Mouse (Mus musculus) thymus, adult 18-20 months (tissue): Measurements from ENCODE around the gene Hid1.

ENCODE experiments used
- DNase-seq, 2 experiments: peaks; one replicate each; pipeline ENCODE4 v3.0.0; 2022; ENCODE audit warnings: mixed read lengths in 2 of 2

The Hid1 gene

GRCm38 (mm10) chr11:115335223-115335622 is 32.3 kb downstream of the Hid1 start:
- DNase-seq = no peak

DNA sequence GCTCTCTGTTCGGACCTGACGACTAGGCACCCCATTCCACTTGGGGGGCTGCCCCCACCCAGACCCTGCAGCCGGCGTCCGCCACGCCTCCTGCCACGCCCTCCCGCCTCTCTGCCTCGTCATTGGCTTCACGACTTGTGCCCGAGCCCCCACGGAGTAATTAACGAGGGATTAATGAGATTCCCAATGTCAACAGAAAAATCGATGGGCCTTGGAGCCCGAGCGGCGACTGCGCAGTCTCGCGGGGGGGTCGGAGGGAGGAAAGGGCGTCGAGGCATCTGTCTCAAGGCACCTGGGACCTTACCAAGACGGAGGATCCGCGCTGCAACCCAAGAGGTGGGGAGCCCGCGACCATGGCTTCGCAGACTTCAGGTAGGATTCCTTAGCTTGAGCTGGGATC is 33.0 kb downstream of the Hid1 start, which contains the start of gene Otop3:
TSS of gene Otop3 (plus strand) at position 201 of the 400 bp plus-strand sequence.
- no peak for DNase-seq

- DNase-seq = no peak
Observed at GRCm38 (mm10) chr11:115329339-115329738, 38.2 kb downstream of the Hid1 start.

- no peak for DNase-seq
Observed at GRCm38 (mm10) chr11:115326730-115327129, 40.8 kb downstream of the Hid1 start.

- no peak for DNase-seq
Observed at GRCm38 (mm10) chr11:115323354-115323753, 44.2 kb downstream of the Hid1 start.

DNA sequence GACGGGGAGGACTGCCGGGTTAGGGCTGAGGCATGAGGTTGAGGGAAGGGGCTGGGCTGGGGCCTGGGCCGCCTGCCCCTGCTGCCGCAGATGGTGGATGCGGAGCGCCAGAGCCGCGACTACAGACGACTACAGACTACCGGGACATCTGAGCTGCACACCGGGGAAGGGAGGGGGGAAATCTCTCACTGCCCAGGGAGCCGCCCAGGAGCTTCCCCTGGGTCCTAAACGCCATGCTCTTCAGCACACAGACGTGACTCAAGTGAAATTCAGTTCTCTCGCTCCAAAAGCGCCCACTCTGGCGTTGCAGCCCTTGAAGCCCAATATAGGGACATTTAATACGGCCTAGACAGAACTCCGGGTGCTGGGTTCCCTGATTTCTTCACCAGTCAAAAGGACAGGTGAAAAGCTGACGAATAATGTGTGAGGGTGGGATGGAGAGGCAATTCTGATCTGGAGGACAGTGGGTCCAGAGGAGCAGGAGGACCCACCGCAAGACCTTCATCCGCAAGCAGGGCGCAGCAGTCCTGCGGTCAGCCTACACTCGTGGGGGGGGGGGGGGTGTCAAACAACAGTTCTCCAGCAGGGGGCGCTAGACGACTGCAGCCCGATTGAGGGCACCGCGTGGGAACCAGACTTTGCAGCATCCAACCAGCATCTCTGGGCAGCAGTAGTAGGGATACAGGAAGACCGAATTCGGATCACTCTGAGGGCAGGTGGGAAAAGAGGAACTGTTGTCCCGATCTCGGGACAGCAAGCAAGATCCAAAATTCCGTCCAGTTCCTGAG is 45.5 kb downstream of the Hid1 start, which contains the start of gene Ush1g:
TSS of gene Ush1g (minus strand) at position 136 of the 788 bp plus-strand sequence.
- no peak for DNase-seq

GRCm38 (mm10) chr11:115319704-115320383 is 47.7 kb downstream of the Hid1 start:
- no peak for DNase-seq

DNA sequence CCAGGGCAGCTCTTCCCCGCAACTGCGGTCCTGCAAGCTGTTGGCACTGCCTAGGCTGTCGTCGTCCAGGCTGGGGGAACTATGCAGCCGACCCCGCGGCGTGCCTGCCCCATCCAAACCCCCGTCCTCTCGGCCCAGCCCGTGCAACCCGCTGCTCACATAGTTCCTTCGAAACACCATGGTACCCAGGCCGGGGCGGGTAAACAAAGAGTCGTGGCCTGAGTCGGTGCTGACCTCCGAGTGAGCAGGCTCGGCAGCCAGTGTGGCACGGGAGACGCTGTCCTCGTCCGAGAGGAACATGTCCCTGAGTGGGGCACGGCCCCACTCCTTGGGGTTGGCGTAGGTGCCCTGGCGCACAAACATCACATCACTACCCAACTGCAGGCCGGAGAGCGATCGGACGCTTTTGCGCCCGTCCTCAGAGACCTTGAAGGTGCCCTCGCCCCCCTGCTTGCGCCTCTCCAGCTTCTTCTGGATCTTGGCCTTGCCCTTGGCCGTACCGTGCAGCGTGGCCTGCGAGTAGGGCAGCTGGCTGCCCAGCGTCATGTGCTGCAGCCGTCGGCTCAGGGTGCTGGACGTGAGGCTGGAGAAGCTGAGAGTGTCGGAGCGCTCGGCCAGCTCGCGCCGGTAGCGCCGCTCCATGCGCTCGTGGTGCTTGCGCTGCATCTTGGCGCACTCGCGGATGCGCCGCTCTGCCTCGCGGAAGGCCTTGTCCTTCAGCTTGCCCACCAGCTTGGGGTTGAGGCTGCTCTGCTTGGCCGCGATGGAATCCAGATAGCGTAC is 49.1 kb downstream of the Hid1 start:
- no peak for DNase-seq

DNA sequence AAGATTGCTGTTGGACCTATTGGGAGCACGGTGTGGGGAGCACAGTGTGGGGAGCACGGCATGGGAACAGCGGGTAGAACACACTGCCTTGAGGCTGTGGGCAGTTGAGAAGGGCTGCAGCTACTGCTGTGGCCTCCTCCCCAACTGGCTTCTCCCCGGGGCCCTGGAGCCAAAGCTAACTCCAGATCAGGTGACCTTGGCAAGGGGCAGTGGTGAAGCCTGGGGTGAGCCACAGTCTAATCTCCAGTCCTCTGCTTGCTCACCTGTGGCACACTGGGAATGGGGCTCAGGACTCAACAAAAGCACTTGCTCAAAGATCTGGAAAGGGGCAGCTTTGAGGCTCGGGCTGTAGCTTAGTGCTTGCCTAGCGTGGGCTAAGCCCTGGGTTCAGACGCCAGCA is 50.4 kb downstream of the Hid1 start:
- no peak for DNase-seq

GRCm38 (mm10) chr11:115314249-115314648 is 53.3 kb downstream of the Hid1 start:
- DNase-seq = no peak

DNA sequence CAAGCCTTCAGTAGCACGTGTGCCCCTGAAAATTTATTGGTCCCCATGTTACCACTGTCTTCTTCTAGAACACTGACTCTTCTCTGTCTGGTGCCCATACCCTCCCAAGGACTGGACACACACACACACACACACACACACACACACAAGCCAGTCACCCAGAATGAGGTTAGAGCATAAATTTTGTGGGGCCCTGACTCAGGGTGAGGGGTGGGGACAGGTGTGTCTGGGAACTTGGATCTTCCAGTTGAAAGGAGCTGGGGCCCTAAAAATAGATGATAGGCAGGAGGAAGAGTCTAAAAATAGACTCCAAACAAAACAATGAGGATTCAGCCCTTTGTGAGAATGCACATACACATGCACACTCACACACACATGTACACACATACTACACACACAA is 58.8 kb downstream of the Hid1 start:
- no peak for DNase-seq

DNA sequence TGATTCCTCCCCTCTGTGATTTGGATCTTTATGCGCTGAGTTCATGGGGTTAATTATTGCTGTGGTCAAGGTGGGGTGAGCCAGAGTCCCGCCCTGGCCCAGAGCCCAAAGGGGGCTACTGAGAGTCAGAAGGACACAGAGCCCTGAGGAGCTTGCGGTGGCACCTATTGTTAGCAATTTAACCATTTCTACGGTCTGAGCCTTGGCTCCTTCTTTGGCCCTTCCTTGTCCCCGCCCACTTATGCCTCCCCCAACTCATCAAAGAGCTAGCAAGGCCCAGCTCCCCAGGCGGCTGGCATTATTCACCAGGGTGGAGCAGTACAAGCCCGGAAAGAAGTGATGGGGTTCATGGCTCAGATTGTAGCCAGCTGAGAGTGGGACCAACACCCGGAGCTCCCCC is 60.7 kb downstream of the Hid1 start, which contains the start of gene Otop2:
TSS of gene Otop2 (plus strand) at position 301 of the 400 bp plus-strand sequence.
- DNase-seq = no peak

DNA sequence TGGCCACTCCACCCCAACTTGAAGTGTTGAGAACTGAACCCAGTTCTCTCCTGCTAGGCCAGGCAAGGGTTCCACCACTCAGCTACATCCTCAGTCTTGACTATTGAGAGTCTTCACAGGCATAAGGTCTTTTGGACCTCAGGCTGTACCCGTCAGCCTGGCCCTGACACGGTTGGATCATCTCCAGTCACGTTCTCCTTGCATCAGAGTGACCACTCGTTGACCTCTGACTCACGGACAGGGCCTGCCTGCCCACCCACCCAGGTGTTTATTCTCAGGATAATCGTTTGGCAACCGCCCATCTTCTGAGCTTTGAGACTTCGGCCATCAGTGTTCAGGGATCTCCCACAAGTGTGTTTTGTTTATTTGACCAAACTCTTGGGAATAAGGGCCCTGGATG is 64.4 kb downstream of the Hid1 start:
- DNase-seq = no peak

GRCm38 (mm10) chr11:115301351-115301750 is 66.2 kb downstream of the Hid1 start:
- DNase-seq = no peak

DNA sequence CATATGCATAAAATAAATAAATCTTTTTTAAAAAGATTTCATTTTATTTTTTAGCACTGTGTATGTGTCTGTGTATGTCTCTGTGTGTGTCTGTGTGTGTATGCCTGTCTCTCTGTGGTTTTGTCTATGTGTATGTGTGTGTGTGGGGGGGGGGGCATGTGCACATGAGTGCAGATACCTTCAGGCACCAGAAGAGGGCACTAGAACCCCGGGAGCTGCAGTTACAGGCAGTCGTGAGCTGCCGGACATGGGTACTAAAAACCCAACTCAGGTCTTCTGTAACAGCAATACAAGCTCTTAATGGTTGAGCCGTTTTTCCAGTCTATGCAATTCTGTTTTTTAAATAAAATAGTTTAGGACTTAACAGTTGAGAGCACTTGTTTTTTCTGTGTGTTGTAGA is 66.8 kb downstream of the Hid1 start:
- DNase-seq = no peak

DNA sequence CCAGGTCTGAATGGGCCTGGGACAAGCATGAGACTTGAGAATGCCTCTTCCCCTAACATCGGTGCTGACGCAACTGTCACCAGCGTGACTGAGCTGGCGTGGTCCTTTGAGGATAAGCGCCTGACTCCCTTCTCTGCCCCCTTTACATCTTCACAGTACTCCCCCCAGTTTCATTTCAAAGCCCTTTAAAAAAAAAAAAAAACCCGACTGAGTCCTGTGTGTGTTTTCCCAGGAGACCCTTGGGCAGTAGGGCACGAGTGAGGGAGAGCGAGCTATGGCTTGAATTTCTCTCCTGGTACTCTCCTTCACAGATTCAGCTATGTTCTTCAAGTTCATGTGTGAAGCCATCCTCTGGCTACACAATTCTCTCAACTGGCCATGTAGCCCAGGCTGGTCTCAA is 69.4 kb downstream of the Hid1 start:
- no peak for DNase-seq
